ENCODE assay signal across 21 mouse cellular contexts in the genomic region with DNA sequence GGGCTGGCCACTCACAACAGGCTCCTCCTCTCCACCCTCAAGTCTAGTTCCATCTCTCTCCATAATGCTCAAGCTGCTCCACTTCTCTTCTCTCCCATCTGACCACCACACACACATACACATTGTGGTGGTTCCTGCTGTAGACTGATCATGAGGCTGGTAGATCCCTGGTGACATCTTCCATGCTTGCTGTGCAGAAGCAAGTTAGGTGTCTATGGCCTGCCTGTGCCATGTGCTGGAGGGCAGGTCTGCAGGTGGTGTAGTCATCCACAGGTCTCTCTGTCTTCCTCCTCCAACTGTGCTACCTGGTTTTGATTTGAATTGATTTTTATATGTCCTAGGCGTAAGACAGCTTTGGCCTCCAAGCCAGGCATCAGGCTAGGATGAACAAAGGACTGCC.
"Had no signal": no experiment of that assay in that cellular context is flagged by ENCODE, and none has a peak within 500 bp of the region (broad histone marks: within the 10 kb centered on the region; RNA-seq: fewer than 3 reads in every experiment).

No protein-coding gene starts in this region.

- ATAC-seq: liver, postnatal 0 days; lung, postnatal 0 days; midbrain, embryonic 13.5 days had no signal

- H3K27me3 ChIP-seq: limb, embryonic 12.5 days; limb, embryonic 15.5 days; midbrain, embryonic 13.5 days; neural tube, embryonic 12.5 days; neural tube, embryonic 15.5 days had no signal

- H3K4me2 ChIP-seq: limb, embryonic 12.5 days; limb, embryonic 15.5 days; liver, embryonic 11.5 days; lung, embryonic 14.5 days; midbrain, embryonic 13.5 days; neural tube, embryonic 12.5 days; neural tube, embryonic 15.5 days had no signal

- DNase-seq: kidney, adult 9 months; kidney, postnatal 14 days; kidney, postnatal 4 days; left cerebral cortex, postnatal 4 days; liver, postnatal 0 days; lung, embryonic 14.5 days; right cerebral cortex, adult 18-20 months; right cerebral cortex, postnatal 14 days; right cerebral cortex, postnatal 4 days; thymus, adult 2 months; thymus, postnatal 14 days; thymus, postnatal 4 days had no signal

- H3K4me3 ChIP-seq: limb, embryonic 12.5 days; limb, embryonic 15.5 days; midbrain, embryonic 13.5 days; neural tube, embryonic 12.5 days; neural tube, embryonic 15.5 days had no signal

- H3K27ac ChIP-seq: limb, embryonic 12.5 days; limb, embryonic 15.5 days; liver, embryonic 14.5 days; macrophage; midbrain, embryonic 13.5 days; neural tube, embryonic 12.5 days; neural tube, embryonic 15.5 days had no signal

- H3K9me3 ChIP-seq: limb, embryonic 12.5 days; limb, embryonic 15.5 days; midbrain, embryonic 13.5 days; neural tube, embryonic 12.5 days; neural tube, embryonic 15.5 days had no signal

- H3K4me1 ChIP-seq: midbrain, embryonic 13.5 days had no signal

- H3K36me3 ChIP-seq: limb, embryonic 12.5 days; limb, embryonic 15.5 days; midbrain, embryonic 13.5 days; neural tube, embryonic 12.5 days; neural tube, embryonic 15.5 days had no signal

- H3K9ac ChIP-seq: limb, embryonic 12.5 days; limb, embryonic 15.5 days; liver, embryonic 14.5 days; liver, postnatal 0 days; lung, embryonic 14.5 days; midbrain, embryonic 13.5 days; neural tube, embryonic 12.5 days; neural tube, embryonic 15.5 days had no signal
